Mouse (Mus musculus): ENCODE results near the gene Pcsk6. TPM values are rescaled to one million over a fixed set of nuclear protein-coding genes. Genes with fewer than 3 reads are reported as not detected.

Pcsk6 gene
- total and polyA plus RNA-seq, 3 experiments: 0.01 TPM; not detected in 2

DNA sequence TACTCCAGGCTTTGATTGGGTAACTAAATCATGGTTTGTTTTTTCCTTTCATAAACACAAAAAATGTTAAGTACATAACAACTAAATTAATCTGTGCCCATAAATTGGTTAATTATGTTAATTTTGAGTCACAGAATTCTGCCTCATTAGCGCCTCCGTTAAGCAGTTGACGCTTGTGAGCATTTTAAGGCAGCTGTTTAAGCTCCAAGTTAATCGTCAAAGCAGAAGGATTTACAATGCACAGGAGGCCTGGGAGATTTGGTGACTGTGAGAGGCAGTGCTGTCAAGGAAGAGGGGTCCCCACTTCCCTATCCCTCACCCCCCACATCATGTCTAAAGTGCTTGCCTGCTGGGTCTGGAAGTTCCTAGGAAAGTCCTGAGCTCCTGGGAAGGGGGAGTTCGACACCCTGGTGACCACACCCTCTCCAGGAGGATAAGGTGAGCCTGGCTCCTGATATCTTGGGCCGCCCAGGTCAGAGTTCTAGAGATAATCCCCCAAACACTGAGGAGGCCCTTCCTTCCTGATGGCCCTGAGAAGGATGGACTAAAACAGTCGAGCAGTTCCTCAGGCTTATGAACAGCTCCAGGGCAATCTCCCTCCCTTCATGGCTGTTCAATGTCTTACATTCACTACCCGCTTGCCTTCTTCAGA lies 83.9 kb downstream of the Pcsk6 start:
- no peaks in the 10 kb centered on the region for H3K9me3 ChIP-seq (replicated peaks; ENCODE audit: insufficient read depth, low read length)
- H3K4me1 ChIP-seq (ENCODE audit: control insufficient read depth in 1 of 2, insufficient read depth in 2 of 2, low read length in 2 of 2): no peaks in the 10 kb centered on the region
- H3K4me3 ChIP-seq (ENCODE audit: control insufficient read depth in 1 of 2, insufficient read depth in 1 of 2, low read depth in 2 of 2, low read length in 2 of 2): no peak overlapping the region
- H3K27ac ChIP-seq (ENCODE audit: control insufficient read depth, low read depth, low read length): no peak overlapping the region
- TF ChIP-seq POLR2AphosphoS2 (IDR thresholded peaks at IDR 0.05; ENCODE audit: low read length) (no peak), NELFE (IDR thresholded peaks at IDR 0.05; ENCODE audit: low read depth, low read length) (no peak), EP300 (IDR thresholded peaks at IDR 0.05; ENCODE audit: low read depth in 1 of 2, low read length in 2 of 2) (no peak), RCOR1 (IDR thresholded peaks at IDR 0.05; ENCODE audit: low read depth, low read length) (no peak), POLR2A (IDR thresholded peaks at IDR 0.05; ENCODE audit: control insufficient read depth in 1 of 2, insufficient read depth in 1 of 2, low read depth in 1 of 2, low read length in 2 of 2, poor library complexity in 1 of 2) (no peak), KAT2A (conservative IDR thresholded peaks at IDR 0.05; ENCODE audit: low read depth, low read length) (no peak), CHD2 (IDR thresholded peaks at IDR 0.05; ENCODE audit: low read length) (no peak), MAZ (IDR thresholded peaks at IDR 0.05; ENCODE audit: low read depth, low read length) (no peak), ELF1 (IDR thresholded peaks at IDR 0.05; ENCODE audit: low read depth, low read length) (no peak), BHLHE40 (IDR thresholded peaks at IDR 0.05; ENCODE audit: borderline replicate concordance, low read depth, low read length) (no peak), ZKSCAN1 (IDR thresholded peaks at IDR 0.05; ENCODE audit: low read depth, low read length) (no peak), ZMIZ1 (IDR thresholded peaks at IDR 0.05; ENCODE audit: low read depth, low read length) (no peak), MEF2A (IDR thresholded peaks at IDR 0.05; ENCODE audit: extremely low read depth, insufficient replicate concordance, low read depth, low read length, poor library complexity, severe bottlenecking) (no peak), JUND (IDR thresholded peaks at IDR 0.05; ENCODE audit: low read depth, low read length) (no peak), GATA1 (IDR thresholded peaks at IDR 0.05; ENCODE audit: low read depth, low read length) (no peak)
- H3K36me3 ChIP-seq (ENCODE audit: control insufficient read depth in 1 of 2, insufficient read depth in 2 of 2, low read length in 2 of 2): no peaks in the 10 kb centered on the region
- H3K79me2 ChIP-seq (ENCODE audit: control insufficient read depth, insufficient read depth, low read length, poor library complexity): no peaks in the 10 kb centered on the region
- H3K9ac ChIP-seq (ENCODE audit: control insufficient read depth, low read depth, low read length, poor library complexity, severe bottlenecking): no peak overlapping the region
- no peak for DNase-seq (ENCODE audit: low read depth, low spot score)
- H3K27me3 ChIP-seq (ENCODE audit: control insufficient read depth in 1 of 2, insufficient read depth in 2 of 2, low read length in 2 of 2): peaks cover 0 to 1% of the 10 kb centered on the region in 2 experiments; a peak in 2 of 4 replicates

DNA sequence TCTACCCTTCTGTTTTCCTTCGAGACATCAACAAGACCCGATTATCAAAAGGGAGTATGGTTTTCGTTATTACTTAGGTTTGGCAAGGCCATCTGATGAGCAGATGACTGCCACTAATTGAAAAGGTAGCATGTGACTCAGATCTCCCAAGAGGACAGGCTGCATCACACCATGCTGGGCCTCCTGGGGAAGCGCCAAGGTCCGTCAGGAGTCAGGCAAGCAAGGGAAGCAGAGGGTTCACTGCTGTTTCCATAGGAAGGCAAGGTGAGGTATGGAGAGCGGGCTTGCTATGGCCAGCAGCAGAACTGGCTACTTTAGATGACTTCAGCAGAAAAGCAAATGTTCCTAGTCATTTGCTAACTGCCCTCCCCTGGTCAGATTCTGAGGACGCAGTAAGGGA lies 84.9 kb downstream of the Pcsk6 start:
- H3K79me2 ChIP-seq (ENCODE audit: control insufficient read depth, insufficient read depth, low read length, poor library complexity): no peaks in the 10 kb centered on the region
- H3K4me3 ChIP-seq (ENCODE audit: control insufficient read depth in 1 of 2, insufficient read depth in 1 of 2, low read depth in 2 of 2, low read length in 2 of 2): no peak overlapping the region
- no peaks in the 10 kb centered on the region for H3K9me3 ChIP-seq (replicated peaks; ENCODE audit: insufficient read depth, low read length)
- no peaks in the 10 kb centered on the region for H3K4me1 ChIP-seq (ENCODE audit: control insufficient read depth in 1 of 2, insufficient read depth in 2 of 2, low read length in 2 of 2)
- DNase-seq (ENCODE audit: low read depth, low spot score): no peak
- no peaks in the 10 kb centered on the region for H3K36me3 ChIP-seq (ENCODE audit: control insufficient read depth in 1 of 2, insufficient read depth in 2 of 2, low read length in 2 of 2)
- H3K27me3 ChIP-seq (ENCODE audit: control insufficient read depth in 1 of 2, insufficient read depth in 2 of 2, low read length in 2 of 2): peaks cover 0 to 1% of the 10 kb centered on the region in 2 experiments; a peak in 2 of 4 replicates
- TF ChIP-seq POLR2AphosphoS2 (IDR thresholded peaks at IDR 0.05; ENCODE audit: low read length) (no peak), MYC (IDR thresholded peaks at IDR 0.05; ENCODE audit: low read depth, low read length) (no peak), SIN3A (IDR thresholded peaks at IDR 0.05; ENCODE audit: low read length) (no peak), JUND (IDR thresholded peaks at IDR 0.05; ENCODE audit: low read depth, low read length) (no peak), ETS1 (IDR thresholded peaks at IDR 0.05; ENCODE audit: low read depth, low read length) (no peak), HCFC1 (IDR thresholded peaks at IDR 0.05; ENCODE audit: low read depth, low read length) (no peak), MAFK (IDR thresholded peaks at IDR 0.05; ENCODE audit: borderline replicate concordance, low read depth, low read length) (no peak)
- H3K9ac ChIP-seq (ENCODE audit: control insufficient read depth, low read depth, low read length, poor library complexity, severe bottlenecking): no peak overlapping the region
- no peak overlapping the region for H3K27ac ChIP-seq (ENCODE audit: control insufficient read depth, low read depth, low read length)
